Mouse (Mus musculus) megakaryocyte, embryonic 14.5 days (primary cell): ENCODE results near the gene Erp27. TPM values are rescaled to one million over a fixed set of nuclear protein-coding genes. Genes with fewer than 3 reads are reported as not detected.
"Not testable (repeated sequence)": the region's sequence is repeated elsewhere in the genome, so short reads cannot be mapped to it uniquely, and the experiment has no call there.

ENCODE experiments used
- H3K27me3 ChIP-seq: replicated peaks from 2 replicates; pipeline ENCODE3; 2012; ENCODE audit warnings: inconsistent platforms
- H3K36me3 ChIP-seq: replicated peaks from 2 replicates; pipeline ENCODE3; 2012; ENCODE audit warnings: low read length, inconsistent platforms, mixed read lengths
- H3K4me1 ChIP-seq: 2 replicates; pipeline ENCODE4 v1.6.1; 2012; ENCODE audit warnings: inconsistent platforms
- H3K4me3 ChIP-seq: replicated peaks from 2 replicates; pipeline ENCODE3; 2012; ENCODE audit warnings: moderate library complexity, mild to moderate bottlenecking, inconsistent platforms
- H3K9me3 ChIP-seq: 2 replicates; pipeline ENCODE4 v1.6.1; 2012; ENCODE audit warnings: inconsistent platforms
- FLI1 ChIP-seq: IDR thresholded peaks from 2 replicates; pipeline ENCODE4 v1.6.1; 2012; ENCODE audit warnings: low read length, inconsistent platforms, mixed read lengths
- GATA1 ChIP-seq: IDR thresholded peaks from 3 replicates; pipeline ENCODE4 v1.6.1; 2012; ENCODE audit warnings: mixed read lengths, low read length, inconsistent platforms, borderline replicate concordance
- polyA plus RNA-seq: library from polyadenylated mRNA; stranded (reverse); fragments of >175 nt; gene quantifications from 2 replicates; pipeline ENCODE4 v1.2.3, GENCODE M21; 2012; ENCODE audit warnings: low replicate concordance; ENCODE audit not compliant: insufficient read depth

Erp27 gene
- polyA plus RNA-seq, 1 experiment = not detected

GRCm38 (mm10) chr6:136898954-136899353 lies 23.0 kb downstream of the Erp27 start:
- no peaks in the 10 kb centered on the region for H3K9me3 ChIP-seq
- TF ChIP-seq FLI1 = no peak
- no peak for TF ChIP-seq GATA1
- H3K4me3 ChIP-seq = no peak overlapping the region
- peaks cover 60% of the 10 kb centered on the region for H3K4me1 ChIP-seq
- H3K27me3 ChIP-seq = no peaks in the 10 kb centered on the region
- no peaks in the 10 kb centered on the region for H3K36me3 ChIP-seq

DNA sequence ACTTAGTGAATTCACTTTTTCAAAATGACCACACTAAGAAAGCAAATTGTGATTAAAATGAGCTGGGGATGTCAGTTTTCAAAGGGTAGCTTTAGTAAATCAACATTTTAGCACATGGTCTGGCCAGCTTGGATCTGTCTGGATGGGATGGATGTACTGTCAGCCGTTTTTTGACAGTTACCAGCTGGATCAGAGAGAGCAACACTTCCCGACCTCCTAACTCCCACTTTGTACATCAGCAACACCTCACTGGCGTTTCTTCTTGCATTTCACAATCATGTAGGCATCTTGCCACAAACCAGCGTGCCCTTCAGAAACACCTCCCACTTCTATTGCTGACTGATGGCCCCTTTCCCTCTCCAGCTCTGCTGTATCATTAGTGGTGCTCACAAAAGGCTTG lies 23.8 kb downstream of the Erp27 start:
- H3K4me1 ChIP-seq = peaks cover 53% of the 10 kb centered on the region
- H3K27me3 ChIP-seq = no peaks in the 10 kb centered on the region
- no peaks in the 10 kb centered on the region for H3K9me3 ChIP-seq
- no peak for TF ChIP-seq GATA1
- TF ChIP-seq FLI1 = no peak
- H3K36me3 ChIP-seq = no peaks in the 10 kb centered on the region
- no peak overlapping the region for H3K4me3 ChIP-seq

GRCm38 (mm10) chr6:136897789-136898188 lies 24.2 kb downstream of the Erp27 start:
- Histone ChIP-seq H3K4me1 (peaks cover 49% of the 10 kb centered on the region), H3K4me3 (no peak overlapping the region), H3K27me3 (no peaks in the 10 kb centered on the region), H3K36me3 (no peaks in the 10 kb centered on the region), H3K9me3 (no peaks in the 10 kb centered on the region)
- no peak for TF ChIP-seq GATA1
- TF ChIP-seq FLI1 = no peak

DNA sequence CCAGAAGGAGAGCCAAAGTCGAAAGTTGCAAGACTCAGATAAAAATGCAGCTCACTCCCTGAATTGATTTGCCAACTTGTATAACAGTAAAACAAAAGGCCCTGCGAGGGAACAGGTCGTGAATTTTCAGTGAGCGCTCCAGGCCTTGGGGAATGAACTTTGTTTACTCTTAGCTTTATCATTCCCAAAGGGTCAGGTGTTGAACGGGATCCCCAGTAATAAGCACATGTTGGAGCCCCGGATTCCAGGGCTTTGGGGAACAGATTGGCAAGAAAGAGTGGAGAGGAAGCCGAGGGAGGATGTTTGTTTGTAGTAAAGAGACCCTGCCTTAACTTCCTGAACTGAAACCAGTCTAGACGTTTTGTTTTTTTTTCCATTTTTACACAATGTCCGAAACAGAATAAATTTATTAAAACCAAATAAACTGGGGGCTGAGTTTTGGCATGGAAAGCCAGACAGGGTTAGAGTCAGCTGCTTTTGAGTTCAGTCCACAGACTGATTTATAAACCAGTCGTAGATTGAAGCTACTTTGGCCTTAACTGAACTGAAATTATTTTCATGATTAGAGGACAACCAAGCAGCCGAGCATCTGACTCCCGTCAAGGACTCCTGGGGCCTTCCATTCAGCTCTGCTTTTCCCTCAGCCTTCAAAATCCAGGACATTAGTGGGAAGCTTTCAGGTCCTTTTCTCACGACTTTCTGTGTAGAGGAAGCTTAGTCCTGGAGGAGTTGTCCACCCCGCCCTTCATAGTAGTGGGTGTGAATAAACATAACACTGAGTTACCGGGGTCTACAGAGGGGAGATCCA lies 27.2 kb downstream of the Erp27 start:
- no peak for TF ChIP-seq GATA1
- TF ChIP-seq FLI1 = no peak
- Histone ChIP-seq H3K27me3 (no peaks in the 10 kb centered on the region), H3K9me3 (no peaks in the 10 kb centered on the region)

GRCm38 (mm10) chr6:136892002-136892401 lies 30.0 kb downstream of the Erp27 start:
- Histone ChIP-seq H3K9me3 (no peaks in the 10 kb centered on the region), H3K4me3 (no peak overlapping the region), H3K36me3 (no peaks in the 10 kb centered on the region), H3K27me3 (no peaks in the 10 kb centered on the region), H3K4me1 (peaks cover 30% of the 10 kb centered on the region)
- TF ChIP-seq GATA1 (no peak), FLI1 (no peak)

More for the DNA sequence above, 27.2 kb downstream of the Erp27 start:
- Histone ChIP-seq H3K4me1 (peaks cover 44% of the 10 kb centered on the region), H3K4me3 (no peak overlapping the region), H3K36me3 (no peaks in the 10 kb centered on the region)

GRCm38 (mm10) chr6:136889554-136889953 lies 32.4 kb downstream of the Erp27 start:
- H3K36me3 ChIP-seq = no peaks in the 10 kb centered on the region

DNA sequence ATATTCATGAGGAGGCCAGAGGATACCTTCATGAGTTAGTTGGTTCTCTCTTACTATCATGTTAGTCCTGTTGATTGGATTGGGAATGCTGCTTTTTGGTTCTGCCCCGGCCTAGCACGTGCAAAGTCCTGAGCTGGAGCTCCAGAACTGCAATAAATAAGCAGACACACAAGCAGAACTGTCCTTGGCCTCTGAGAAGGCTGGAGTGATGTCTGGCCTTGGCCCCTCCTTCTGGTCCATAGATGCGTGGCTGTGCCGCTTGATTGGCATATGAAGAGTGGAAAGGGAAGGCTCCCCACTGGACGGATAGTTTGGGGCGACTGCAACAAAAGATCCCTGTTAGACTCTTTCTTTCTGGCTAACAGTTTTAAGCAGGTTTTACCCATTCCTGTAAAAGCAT lies 32.9 kb downstream of the Erp27 start:
- Histone ChIP-seq H3K4me3 (no peak overlapping the region), H3K4me1 (peaks cover 26% of the 10 kb centered on the region), H3K36me3 (no peaks in the 10 kb centered on the region), H3K9me3 (no peaks in the 10 kb centered on the region), H3K27me3 (peaks cover 2% of the 10 kb centered on the region)
- TF ChIP-seq FLI1 = no peak
- no peak for TF ChIP-seq GATA1

More at GRCm38 (mm10) chr6:136889554-136889953, 32.4 kb downstream of the Erp27 start:
- Histone ChIP-seq H3K4me1 (peaks cover 26% of the 10 kb centered on the region), H3K9me3 (no peaks in the 10 kb centered on the region), H3K4me3 (no peak overlapping the region), H3K27me3 (peaks cover 2% of the 10 kb centered on the region)
- TF ChIP-seq GATA1 (no peak), FLI1 (no peak)

GRCm38 (mm10) chr6:136887854-136888253 lies 34.1 kb downstream of the Erp27 start:
- TF ChIP-seq GATA1 = no peak
- no peak for TF ChIP-seq FLI1
- H3K36me3 ChIP-seq = no peaks in the 10 kb centered on the region
- peaks cover 30% of the 10 kb centered on the region for H3K4me1 ChIP-seq
- H3K27me3 ChIP-seq = peaks cover 2% of the 10 kb centered on the region
- no peak overlapping the region for H3K4me3 ChIP-seq
- H3K9me3 ChIP-seq = no peaks in the 10 kb centered on the region

GRCm38 (mm10) chr6:136884766-136885165 lies 37.2 kb downstream of the Erp27 start:
- H3K4me3 ChIP-seq, H3K36me3 ChIP-seq, H3K4me1 ChIP-seq, H3K27me3 ChIP-seq, H3K9me3 ChIP-seq: not testable (repeated sequence)

GRCm38 (mm10) chr6:136883961-136884360 lies 38.0 kb downstream of the Erp27 start:
- Histone ChIP-seq H3K9me3 (no peaks in the 10 kb centered on the region), H3K4me3 (no peak overlapping the region), H3K4me1 (peaks cover 8% of the 10 kb centered on the region; the same call in 1 of the 2 replicates), H3K36me3 (no peaks in the 10 kb centered on the region), H3K27me3 (peaks cover 7% of the 10 kb centered on the region)
- TF ChIP-seq GATA1 = no peak
- TF ChIP-seq FLI1 = no peak
